Mouse (Mus musculus): Measurements from ENCODE around the gene Hist1h2bk.

Hist1h2bk gene

DNA sequence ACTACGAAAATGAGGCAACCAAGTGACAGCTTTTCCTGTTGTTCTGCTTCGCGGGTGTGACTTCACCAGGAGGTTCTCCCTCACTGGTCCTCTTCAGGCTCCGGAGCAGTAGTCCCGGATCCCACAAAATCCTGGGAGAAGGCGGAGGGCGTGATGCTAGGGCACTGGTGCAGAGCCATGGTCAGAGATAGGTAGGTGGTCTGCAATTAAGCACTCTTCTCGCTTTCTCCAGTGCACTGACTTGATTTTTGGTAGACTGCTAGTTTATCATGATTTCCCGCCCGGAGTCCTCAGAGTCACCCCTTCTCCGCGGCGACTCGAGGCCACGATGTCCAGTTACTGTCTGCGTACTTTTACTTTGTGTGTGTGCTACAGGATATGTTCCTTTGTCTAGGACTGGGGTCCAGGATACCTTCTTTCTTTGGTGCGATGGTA lies 21.2 kb upstream of the Hist1h2bk start:
- no peak for DNase-seq (ENCODE audit: low spot score)

DNA sequence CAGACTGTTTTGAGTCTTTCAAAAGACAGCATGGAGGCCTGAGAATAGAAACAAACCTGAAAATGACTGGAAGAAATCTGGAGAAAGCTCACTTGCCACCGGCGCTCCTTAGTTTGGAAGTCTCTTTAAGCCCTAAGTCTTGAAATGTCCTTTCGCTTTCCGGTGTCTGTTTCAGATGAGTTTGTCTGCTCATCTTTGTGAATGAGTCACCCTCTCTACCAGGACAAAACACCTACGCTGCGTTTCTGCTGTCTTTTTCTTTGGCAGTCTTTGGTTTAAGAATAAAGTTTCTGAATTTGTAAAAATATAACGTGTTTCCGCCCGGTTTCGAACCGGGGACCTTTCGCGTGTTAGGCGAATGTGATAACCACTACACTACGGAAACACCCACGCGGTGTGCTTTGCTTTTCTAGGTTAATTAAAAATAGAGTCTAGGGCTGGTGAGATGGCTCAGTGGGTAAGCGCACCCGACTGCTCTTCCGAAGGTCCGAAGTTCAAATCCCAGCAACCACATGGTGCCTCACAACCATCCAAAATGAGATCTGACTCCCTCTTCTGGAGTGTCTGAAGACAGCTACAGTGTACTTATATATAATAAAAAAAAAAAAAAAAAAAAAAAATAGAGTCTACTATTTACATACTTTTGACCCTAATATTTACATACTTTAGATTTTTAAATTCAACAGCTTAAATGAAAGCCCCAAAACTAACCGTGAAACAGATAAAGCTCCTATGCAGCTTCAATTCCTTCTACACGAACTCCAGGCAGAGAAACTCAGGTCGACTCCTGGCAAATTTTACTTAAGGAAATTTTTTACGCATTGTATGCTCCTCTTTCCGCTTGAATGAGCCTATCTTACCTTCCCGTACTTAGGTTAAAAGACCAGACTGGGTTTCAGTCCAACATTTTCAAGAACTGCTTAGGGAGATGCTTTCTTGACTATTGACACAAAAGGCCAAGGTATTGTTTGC lies 19.9 kb upstream of the Hist1h2bk start:
- DNase-seq (ENCODE audit: low spot score), result peak; percentile 52

DNA sequence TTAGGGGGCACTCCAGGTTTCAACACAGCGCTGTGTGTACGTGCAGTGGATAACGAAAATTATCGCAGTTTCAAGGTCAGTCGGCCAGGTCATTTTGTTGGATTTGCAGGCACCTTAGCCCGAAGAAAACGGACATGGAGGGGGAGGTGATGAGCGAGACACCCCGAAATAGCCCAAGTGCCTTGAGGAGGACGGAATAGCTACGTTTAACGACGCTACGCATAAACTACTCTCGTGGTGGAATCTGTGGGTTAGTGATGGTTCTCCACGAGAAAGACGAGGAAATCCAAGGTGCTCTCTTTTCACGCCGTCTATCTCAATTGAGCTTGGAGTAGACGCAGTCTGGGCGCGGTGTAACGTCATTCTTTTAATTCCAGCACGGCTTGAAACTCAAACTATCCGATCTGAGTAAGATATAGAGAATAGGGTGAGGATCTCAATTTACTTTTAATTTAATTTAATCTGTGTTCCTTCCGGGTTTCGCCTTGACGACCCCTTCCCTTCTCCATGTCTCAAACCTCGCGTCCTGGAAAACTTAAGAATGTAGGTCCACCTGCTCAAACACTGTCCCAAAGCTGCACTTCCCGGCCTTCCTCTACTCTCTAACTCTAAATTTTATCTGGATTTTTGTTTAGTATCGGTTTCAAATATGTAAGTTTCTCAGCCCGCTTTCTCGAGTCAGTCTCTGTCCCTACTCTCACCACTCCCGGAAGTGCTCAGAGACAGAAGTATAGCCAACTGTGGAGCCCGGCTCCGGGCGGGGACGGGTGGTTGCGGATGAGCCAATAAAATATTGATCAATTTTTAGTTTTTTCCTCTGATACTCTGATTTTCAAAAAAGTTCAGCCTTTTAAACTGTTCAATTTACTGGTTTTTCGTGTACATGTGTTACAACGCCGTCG lies 15.5 kb upstream of the Hist1h2bk start:
- no peak for DNase-seq (ENCODE audit: low spot score)

DNA sequence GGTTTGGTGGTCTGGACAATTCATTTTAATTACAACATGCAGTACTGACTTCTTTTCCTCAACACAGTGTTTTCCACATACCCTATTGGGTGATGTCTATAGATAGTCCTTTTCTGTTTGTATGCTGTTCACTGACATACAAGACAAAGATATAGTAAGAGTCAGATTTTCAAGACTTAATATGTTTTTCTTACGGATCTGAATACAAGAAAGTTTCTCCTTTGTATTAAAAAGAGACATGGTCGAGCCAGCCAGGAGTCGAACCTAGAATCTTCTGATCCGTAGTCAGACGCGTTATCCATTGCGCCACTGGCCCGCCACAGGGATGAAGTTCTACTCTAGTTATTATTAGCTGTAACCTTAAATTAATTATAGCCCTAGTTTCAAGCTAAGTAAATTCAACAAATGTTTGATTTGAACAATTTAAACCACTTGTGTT lies 14.8 kb upstream of the Hist1h2bk start:
- DNase-seq (ENCODE audit: low spot score), result no peak

DNA sequence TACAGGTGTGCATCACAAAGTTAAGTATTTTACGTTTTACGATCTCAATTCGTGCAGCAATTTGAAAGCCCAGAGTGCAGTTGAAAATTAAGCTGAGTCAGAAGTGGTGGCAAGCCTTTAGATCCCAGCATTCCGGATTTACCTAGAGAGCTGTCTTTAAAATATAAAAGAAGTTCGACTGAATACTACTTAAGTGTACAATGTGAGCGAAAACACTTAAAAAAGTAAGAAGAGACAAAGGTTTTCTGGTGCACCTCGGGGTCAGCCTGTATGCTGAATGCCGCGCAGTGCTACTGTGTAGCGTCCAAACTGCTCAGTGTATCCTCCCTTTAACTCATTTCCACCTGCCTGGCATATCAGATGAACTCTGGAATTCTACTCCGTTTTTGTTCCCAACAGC lies 14.1 kb upstream of the Hist1h2bk start:
- no peak for DNase-seq (ENCODE audit: low spot score)

DNA sequence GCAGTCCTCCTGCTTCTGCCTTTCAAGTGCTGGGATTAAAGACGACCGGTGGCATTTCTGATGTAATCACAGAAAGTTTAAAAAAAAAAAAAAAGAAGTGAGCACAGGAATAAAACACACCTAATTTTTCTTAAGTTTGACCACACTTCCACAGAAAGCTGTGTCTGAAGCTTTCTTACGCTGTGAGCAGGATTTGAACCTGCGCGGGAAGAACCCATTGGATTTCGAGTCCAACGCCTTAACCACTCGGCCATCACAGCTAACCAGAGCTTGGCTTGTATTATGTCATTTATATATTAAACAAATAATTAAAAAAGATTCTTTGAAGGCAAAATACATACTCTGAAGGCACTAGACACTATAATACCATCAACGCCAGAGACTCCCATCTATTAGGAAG lies 13.4 kb upstream of the Hist1h2bk start:
- DNase-seq (ENCODE audit: low spot score), result no peak

DNA sequence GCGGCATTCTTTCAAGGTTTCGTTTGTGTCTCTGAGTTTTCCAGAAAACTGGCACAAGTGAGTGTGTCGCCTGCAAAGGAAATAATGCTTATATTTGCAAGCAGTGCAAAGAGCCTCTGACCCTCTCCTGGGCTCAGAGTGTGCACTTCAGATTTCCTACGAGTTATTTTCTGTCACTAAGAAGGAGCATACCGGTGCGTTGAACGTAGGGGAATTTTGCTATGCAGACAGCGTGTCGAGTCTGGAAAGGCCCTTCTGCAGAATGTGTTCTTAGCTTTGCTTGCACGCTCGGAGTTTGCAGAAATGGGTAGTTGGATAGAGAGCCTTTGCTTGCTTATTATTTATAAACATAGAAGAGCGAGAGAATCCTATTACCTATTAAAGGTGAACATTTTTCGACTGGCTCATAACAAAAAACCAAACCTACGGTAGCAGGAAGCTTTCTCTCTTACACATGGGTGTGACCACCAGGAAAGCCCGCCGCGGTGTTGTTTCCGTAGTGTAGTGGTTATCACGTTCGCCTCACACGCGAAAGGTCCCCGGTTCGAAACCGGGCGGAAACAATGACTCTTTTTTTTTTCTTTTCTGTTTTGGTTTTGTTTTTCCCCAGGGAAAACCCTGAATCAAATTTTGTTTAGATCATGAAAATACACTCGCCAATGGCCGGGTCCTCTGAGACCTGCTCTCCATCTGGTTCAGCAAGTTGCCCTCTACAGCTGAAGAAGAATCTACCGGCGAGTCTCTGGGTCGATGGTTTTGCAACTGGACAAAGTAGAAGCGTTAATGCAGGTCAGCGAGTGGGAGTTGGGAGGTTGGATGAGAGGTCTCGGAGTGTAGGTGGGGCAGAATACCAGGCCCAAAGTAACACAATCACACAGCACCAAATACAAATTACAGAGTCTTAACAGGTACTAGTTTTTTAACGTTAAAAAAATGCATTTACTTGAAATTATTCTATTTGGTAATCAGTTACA lies 9.3 kb upstream of the Hist1h2bk start:
- DNase-seq (ENCODE audit: low spot score), result peak; percentile 54

DNA sequence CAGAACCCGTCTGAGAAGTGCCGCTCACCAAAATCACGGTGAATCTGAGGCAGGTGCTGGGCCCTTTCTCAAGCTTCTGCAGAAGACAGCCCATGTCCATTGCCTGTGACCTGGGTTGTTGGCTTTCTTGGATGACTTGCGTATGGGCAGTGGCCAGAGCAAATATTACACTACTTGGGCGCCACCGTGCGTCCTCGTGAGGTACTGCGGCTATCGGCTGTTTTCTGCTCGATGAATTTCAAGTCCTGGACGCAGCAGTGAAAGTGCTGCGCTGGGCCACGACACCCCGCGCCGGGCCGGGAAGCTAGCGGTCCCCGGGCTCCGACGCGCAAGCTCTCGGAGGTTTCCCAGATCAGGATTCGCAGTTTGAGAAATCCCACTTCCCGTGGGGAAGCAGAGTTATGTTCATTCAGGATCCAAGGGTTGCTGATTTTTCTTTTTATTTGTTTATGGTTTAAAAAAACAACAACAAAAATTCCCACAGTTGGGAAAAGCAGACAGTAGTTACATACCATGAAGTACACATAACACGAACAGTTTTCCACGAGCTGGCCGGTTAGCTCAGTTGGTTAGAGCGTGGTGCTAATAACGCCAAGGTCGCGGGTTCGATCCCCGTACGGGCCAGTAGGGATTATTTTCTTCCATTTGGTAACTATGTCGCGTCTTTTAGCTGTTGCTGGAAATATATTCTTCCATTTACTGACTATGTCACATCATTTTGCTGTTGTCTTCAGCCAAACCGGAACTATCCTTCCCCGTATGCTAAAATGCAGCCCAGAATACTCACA lies 6.8 kb upstream of the Hist1h2bk start:
- DNase-seq (ENCODE audit: low spot score), result peak; percentile 84

DNA sequence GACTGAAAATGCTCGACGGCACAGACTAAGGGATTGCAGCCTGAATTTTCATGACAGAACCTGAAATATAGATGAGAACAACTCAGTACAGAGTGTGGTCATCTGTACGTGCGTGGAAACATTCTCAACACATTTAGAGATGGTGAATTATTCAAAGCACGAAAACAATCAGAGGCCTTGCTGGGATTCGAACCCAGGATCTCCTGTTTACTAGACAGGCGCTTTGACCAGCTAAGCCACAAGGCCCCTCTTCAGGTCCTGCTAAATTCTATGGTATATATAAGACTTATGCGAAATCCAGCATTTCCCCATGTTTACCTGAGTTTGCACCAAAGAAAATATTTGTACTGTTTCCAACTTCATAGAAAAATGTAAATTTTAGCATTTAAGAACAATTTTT lies 5.7 kb upstream of the Hist1h2bk start:
- DNase-seq (ENCODE audit: low spot score), result no peak

DNA sequence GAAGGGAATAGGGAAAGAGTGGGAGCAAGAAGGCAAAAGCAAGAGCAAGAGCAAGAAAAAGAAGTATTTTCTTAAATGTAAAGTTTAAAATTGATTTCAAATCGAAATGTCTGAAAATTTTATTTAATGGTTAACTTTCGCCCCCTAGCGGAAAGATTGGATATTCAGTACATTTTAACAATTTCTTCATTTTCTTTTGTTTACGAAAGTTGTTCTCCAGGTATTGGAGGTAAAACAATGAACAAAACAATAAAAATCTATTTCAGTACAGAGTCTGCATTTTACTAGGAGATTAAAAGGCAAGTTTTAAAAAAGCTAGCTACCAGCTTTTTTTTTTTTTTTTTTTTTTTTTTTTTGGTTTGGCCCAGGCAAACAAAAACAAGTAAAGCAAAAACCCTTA lies 5.2 kb upstream of the Hist1h2bk start:
- no peak for DNase-seq (ENCODE audit: low spot score)

DNA sequence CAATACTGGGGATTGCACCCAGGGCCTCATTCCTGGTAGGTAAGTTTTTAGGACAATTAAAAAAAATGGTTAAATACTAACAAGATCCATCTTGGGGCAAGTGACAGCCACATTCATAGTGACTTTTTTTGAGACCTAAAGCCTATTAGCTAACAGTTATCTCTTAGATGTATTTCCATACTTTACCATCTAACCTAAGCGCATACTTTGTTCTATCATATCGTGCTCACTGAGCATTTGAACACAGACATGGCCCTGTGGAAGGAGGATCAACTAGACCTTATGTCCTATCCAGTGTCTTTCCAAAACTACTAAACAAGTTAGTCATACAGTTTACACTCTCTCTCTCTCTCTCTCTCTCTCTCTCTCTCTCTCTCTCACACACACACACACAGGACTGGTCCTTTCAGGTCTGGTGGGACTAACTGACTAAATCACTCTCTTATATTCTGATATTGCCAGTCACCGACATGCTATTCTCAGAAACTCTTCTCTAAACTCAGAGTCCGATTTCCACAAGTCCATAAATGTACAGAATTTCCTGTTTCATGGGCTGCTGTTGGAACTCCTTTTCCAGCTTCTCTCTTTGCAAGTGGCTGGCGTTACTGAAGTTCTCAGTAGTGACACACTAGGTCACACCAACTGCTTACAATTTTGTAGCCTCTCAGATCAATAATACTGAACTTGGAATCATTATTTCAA lies 1.8 kb upstream of the Hist1h2bk start:
- DNase-seq (ENCODE audit: low spot score), result no peak

DNA sequence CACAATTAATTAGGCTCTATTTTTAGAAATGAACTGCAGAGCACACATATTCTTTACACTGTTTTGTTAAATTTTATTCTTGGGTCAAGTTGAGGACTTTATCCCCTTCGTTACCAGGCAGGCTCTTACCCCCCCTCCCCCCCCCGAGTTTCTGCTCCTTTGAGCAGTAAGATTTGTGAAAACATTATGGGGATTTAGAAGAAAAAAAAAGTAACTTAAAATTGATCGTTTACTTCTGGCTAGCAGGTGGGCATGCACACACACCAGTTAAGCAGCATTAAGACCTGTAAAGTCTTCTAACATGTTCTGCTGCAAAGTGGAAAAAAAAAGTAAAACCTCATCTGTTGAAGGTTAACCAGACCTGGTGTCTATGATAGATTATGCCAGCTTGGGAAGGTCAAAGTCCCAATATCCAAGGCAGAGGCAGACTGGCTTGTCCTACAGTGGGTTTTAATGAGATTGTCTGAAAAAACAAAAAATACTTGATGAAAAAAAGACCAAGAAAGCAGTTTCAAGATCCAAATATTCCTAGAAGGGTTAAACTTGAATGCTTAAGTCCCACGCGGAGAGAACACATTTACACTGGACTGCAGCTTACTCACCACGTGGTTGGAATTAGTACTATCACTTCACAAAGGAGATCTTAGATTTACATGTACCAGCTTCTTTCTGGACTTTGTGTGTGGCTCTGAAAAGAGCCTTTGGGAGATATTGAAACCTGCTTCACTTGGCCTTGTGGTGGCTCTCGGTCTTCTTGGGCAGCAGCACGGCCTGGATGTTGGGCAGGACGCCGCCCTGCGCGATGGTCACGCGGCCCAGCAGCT lies 1.0 kb upstream of the Hist1h2bk start:
- DNase-seq (ENCODE audit: low spot score), result no peak

DNA sequence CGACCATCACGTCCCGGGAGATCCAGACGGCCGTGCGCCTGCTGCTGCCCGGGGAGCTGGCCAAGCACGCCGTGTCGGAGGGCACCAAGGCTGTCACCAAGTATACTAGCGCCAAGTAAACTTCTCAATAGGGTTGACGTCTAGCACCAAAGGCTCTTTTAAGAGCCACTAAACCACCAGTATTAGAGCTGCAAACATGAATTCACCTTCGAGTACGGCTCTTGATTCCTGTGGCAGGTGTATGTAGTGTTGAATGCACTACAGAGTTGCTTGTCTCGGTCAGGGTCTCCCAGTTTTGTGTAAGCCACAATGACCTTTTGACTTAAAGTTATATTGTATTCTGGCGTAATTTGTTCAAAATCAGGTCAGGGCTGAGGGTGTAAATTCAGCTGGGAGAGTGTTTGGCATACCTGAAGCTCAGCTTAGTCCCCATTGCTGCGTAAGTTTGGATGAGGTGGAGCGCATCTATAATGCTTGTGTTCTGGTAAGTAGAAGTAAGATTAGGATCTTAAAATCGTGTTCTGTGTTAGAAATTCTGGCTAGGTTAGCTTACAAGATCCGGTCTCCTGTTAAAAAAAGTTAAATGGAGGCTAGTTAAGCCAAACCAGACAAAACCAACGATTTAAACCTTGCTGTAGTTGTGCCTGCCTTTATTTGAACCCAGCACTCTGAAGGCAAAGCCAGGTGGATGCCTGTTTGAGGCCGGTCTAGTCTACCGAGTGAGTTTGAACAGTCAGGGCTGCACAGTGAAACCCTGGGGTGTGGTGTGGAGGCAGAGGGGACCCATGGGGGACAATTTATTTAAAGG lies 683 bp downstream of the Hist1h2bk start:
- DNase-seq (ENCODE audit: low spot score), result no peak

DNA sequence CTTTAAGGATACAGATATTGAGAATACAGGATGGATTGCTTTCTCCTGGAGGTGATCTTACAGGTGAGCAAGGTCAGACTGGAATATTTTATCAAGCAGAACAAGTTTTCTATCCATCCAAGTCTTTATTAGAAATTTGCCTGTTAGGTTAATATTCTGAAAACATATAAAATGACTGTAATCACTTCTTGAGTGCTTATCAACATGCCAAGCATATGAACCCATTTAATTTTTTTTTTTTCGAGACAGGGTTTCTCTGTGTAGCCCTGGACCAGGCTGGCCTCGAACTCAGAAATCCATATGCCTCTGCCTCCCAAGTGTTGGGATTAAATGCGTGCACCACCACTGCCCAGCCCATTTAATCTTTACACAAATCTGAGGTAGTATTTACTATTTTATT lies 1.3 kb downstream of the Hist1h2bk start:
- DNase-seq (ENCODE audit: low spot score), result no peak

DNA sequence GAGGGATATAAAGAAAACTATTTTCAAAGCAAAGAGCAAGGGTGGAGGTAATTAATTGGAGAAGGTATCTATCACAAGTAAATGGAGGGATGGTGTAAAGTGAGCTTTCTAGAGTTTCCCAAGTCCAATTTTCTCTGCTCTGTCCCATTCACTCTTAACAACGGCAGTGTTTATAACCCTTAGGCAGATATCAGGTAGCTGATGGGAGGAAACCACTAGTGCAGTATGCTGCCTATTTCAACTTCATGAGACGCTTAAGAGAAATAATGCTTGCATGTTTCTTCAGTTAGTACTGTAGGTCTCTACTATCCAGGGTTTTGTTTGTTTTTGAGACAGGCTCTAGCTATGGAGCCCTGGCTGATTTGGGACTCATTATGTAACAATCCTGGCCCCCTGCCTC lies 1.7 kb downstream of the Hist1h2bk start:
- no peak for DNase-seq (ENCODE audit: low spot score)

DNA sequence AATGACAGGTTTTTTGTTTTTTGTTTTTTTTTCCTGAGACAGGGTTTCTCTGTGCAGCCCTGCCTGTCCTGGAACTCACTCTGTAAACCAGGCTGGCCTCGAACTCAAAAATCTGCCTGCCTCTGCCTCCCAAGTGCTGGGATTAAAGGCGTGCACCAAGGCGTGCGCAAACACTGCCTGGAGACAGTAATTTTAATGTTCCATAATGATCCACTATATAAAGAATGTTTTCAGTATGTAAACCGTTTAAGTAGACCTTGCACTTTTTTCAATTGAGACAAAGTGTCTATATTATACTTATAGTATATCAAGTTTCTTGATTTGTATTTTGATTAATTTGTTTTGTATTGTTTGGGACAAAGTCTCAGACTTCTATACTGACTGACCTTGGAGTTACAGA lies 3.7 kb downstream of the Hist1h2bk start:
- DNase-seq (ENCODE audit: low spot score), result no peak

DNA sequence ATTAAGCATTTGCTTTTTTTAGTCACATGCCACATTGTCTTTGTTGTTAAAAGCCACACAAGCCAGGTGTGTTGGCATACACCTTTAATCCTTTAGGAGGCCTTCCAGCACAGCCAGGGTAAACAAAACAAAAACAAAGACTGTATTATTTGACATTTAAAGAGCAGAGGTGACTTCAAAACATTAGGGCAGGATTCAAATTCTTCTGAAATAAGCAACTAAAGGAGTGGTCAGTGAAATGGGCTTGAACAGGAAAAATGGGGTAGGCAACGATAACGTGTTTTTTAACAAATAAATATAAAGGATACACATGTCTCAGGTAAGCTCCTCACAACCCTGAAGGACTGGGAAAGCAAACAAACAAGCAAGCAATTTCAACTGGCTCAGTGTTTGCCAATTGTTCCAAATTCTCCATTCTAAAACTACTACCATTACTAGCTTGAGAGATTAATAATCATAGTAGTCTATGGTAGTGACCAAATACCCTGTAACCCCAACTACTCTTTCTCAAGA lies 4.3 kb downstream of the Hist1h2bk start:
- no peak for DNase-seq (ENCODE audit: low spot score)

DNA sequence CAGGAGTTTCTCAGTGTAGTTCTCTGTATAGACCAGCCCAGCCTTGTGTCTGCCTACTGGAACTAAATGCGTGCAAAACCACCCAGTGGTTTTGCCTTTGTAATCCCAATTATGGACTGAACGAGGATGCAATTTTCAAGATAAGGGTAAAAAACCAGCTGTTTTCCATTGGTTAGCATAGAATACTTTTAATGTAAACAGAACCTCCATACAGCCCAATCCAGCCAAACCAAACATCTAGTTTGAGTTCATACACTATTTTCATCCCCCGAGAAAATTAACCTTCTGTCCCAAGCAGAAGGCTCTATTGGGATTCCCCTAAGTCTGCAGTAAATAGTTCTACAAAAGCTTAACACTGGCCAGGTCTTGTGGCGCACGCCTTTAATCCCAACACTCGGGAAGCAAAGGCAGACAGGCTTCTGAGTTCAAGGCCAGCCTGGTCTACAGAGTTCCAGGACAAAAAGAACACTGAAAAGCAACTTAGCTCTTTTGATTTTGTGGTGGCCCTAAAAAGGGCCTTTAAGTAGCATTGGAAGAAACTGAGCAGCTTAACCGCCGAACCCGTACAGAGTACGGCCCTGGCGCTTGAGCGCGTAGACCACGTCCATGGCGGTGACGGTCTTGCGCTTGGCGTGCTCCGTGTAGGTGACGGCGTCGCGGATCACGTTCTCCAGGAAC lies 4.9 kb downstream of the Hist1h2bk start:
- DNase-seq (ENCODE audit: low spot score), result no peak
